Mouse (Mus musculus) kidney, adult 10 weeks (tissue): Measurements from ENCODE around the gene Cphx3. TPM values are rescaled to one million over a fixed set of nuclear protein-coding genes. Genes with fewer than 3 reads are reported as not detected.

Experiments
- polyA plus RNA-seq: library from polyadenylated mRNA; stranded (reverse); fragments of 350-450 nt; fragmentation: Illumina TruSeq; extraction: RNeasy Lipid Tissue Mini Kit (QIAGEN cat#74804); gene quantifications from one replicate; pipeline ENCODE4 v1.2.3, GENCODE M21; 2014; ENCODE audit warnings: low read depth, low replicate concordance

Cphx3 gene
- not detected for polyA plus RNA-seq

GRCm38 (mm10) chr14:26081997-26082396 lies at the start of gene Cphx3:
TSS of gene Cphx3 (plus strand) at chr14:26082297.

DNA sequence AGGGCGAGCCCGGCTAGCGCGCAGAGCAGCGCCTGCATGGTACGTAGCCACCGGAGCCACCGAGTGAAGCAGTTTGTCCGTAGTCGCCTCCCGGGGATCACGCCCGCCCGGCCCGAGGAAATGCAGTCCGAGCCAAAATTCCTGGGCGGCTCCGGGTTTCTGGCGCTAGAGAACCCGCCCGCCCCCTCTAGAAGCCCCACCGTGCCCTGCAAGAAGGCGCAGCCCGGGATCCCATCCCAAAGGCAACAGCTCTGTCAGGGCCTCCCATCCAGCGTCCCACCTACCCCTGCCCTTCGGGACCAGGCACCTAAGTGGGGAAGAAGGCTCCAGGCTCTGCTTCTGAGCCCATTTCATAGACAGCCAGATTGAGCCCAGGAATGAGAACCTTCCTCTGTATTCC lies 39.5 kb upstream of the Cphx3 start, which contains the start of gene Gm9780:
Gene Gm9780, minus strand, starts transcription at position 101 of the 400 bp plus-strand sequence.

GRCm38 (mm10) chr14:26067325-26067633 lies 14.8 kb upstream of the Cphx3 start, which contains the start of gene Tmem254c:
TSS of gene Tmem254c (minus strand) at chr14:26067355.

DNA sequence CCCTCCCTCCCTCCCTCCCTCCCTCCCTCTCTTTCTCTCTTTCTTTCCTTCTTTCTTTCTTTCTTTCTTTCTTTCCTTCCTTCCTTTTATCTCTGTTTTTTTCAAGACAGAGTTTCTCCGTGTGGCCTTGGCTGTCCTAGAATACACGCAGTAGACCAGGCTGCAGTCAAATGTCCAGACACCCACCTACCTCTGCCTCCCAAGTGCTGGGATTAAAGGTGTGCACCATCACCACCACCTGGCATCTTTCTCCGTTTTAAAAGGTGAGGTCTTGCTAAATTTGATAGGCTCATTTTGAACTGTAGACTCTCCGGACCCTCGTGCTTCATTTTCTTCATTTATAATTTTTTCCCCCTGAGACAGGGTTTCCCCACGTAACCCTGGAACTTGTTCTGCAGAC lies 881 bp upstream of the Cphx3 start, which contains the start of gene Cphx2:
Gene Cphx2, plus strand, starts transcription at position 301 of the 400 bp plus-strand sequence.

DNA sequence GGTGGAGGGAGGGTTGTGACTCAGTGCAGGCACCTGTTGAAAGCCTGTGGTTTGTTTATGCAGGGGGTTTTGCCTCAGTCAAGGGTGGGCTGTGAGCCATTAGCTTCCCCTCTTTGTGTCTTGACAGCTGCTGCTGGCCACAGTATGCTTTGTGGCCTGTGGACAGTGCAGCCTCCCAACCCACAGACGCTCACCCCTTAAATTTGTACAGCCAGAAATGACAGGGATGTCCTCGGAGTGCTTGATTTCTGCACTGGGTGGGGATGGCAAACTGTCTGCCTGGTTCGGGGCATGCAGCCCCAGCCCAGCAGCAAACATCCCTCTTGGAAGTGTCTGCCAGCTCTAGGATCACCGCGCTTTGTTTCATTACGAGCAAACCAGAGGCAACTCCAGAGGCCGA lies 36.1 kb downstream of the Cphx3 start, which contains the start of gene Duxbl2:
Gene Duxbl2, plus strand, starts transcription at position 200 of the 400 bp plus-strand sequence.

GRCm38 (mm10) chr14:26182380-26182779 lies 100.3 kb downstream of the Cphx3 start, which contains the start of gene Plac9b:
TSS of gene Plac9b (minus strand) at chr14:26182480.

GRCm38 (mm10) chr14:26206926-26207247 lies 124.8 kb downstream of the Cphx3 start, which contains the start of gene Tmem254b:
TSS of gene Tmem254b (minus strand) at chr14:26207041.

GRCm38 (mm10) chr14:26257756-26258617 lies 175.9 kb downstream of the Cphx3 start, which contains the start of gene Duxbl3:
TSS of gene Duxbl3 (plus strand) at chr14:26257962.

Other genes starting within 250 kb of the Cphx3 start
- gene Anxa11, start 240.1 kb upstream of the Cphx3 start, polyA plus RNA-seq = 34.0 TPM
- gene Plac9a, start 179.2 kb upstream of the Cphx3 start, polyA plus RNA-seq = not detected
- 54.1 TPM for gene Tmem254a, start 154.6 kb upstream of the Cphx3 start, polyA plus RNA-seq
- gene Cphx1, start 144.0 kb upstream of the Cphx3 start, polyA plus RNA-seq = 0.81 TPM
- not detected for gene Duxbl1, start 103.7 kb upstream of the Cphx3 start, polyA plus RNA-seq
- 3.8 TPM for gene Gm9780, start 39.6 kb upstream of the Cphx3 start, polyA plus RNA-seq
- gene Tmem254c, start 14.9 kb upstream of the Cphx3 start, polyA plus RNA-seq = not detected
- gene Cphx2, start 781 bp upstream of the Cphx3 start, polyA plus RNA-seq = not detected
- not detected for gene Duxbl2, start 36.1 kb downstream of the Cphx3 start, polyA plus RNA-seq
- not detected for gene Plac9b, start 100.2 kb downstream of the Cphx3 start, polyA plus RNA-seq
- gene Tmem254b, start 124.7 kb downstream of the Cphx3 start, polyA plus RNA-seq = 200 TPM
- gene Duxbl3, start 175.7 kb downstream of the Cphx3 start, polyA plus RNA-seq = not detected